Mouse (Mus musculus) heart, adult 8-10 months (tissue): Measurements from ENCODE around the gene Atic. TPM values are rescaled to one million over a fixed set of nuclear protein-coding genes. Genes with fewer than 3 reads are reported as not detected.

Source experiments
- DNase-seq: peaks from one replicate; pipeline ENCODE4 v3.0.0; 2022; ENCODE audit warnings: low spot score
- total RNA-seq, 4 experiments: library from RNA; stranded (reverse); gene quantifications; 2 replicates each; pipeline ENCODE4 v1.2.4; 2022

The Atic gene
- 10 to 100 TPM; 22.8 to 26.1 (median 25.2) TPM for total RNA-seq

GRCm38 (mm10) chr1:71556688-71557612 is at the start of gene Atic:
Gene Atic (plus strand): TSS chr1:71557150.
- peak; percentile 90 for DNase-seq

GRCm38 (mm10) chr1:71507251-71507650 is 49.7 kb upstream of the Atic start:
- no peak for DNase-seq

GRCm38 (mm10) chr1:71515041-71515440 is 41.9 kb upstream of the Atic start:
- DNase-seq: no peak

- DNase-seq: no peak
Measured at GRCm38 (mm10) chr1:71528808-71529648, 27.9 kb upstream of the Atic start.

- no peak for DNase-seq
Measured at GRCm38 (mm10) chr1:71530779-71531178, 26.2 kb upstream of the Atic start.

- peak; percentile 7 for DNase-seq
Measured at GRCm38 (mm10) chr1:71531653-71532052, 25.3 kb upstream of the Atic start.

GRCm38 (mm10) chr1:71539641-71540040 is 17.3 kb upstream of the Atic start:
- DNase-seq: no peak

GRCm38 (mm10) chr1:71540437-71540836 is 16.5 kb upstream of the Atic start:
- peak; percentile 30 for DNase-seq

GRCm38 (mm10) chr1:71550626-71551195 is 6.2 kb upstream of the Atic start:
- no peak for DNase-seq

- no peak for DNase-seq
Measured at GRCm38 (mm10) chr1:71560626-71561025, 3.7 kb downstream of the Atic start.

- DNase-seq: no peak
Measured at GRCm38 (mm10) chr1:71564291-71564690, 7.3 kb downstream of the Atic start.

GRCm38 (mm10) chr1:71567884-71568605 is 11.1 kb downstream of the Atic start:
- DNase-seq: no peak

GRCm38 (mm10) chr1:71570116-71570515 is 13.2 kb downstream of the Atic start:
- DNase-seq: no peak

GRCm38 (mm10) chr1:71575987-71576386 is 19.0 kb downstream of the Atic start:
- DNase-seq: no peak

- DNase-seq: no peak
Measured at GRCm38 (mm10) chr1:71576837-71577236, 19.9 kb downstream of the Atic start.

- DNase-seq: no peak
Measured at GRCm38 (mm10) chr1:71579526-71579925, 22.6 kb downstream of the Atic start.

- DNase-seq: no peak
Measured at GRCm38 (mm10) chr1:71580408-71580807, 23.5 kb downstream of the Atic start.

GRCm38 (mm10) chr1:71583302-71583701 is 26.4 kb downstream of the Atic start:
- no peak for DNase-seq

GRCm38 (mm10) chr1:71583900-71584299 is 26.9 kb downstream of the Atic start:
- no peak for DNase-seq

- no peak for DNase-seq
Measured at GRCm38 (mm10) chr1:71586658-71587057, 29.7 kb downstream of the Atic start.

- DNase-seq: no peak
Measured at GRCm38 (mm10) chr1:71590038-71590437, 33.1 kb downstream of the Atic start.
